Mouse (Mus musculus) kidney, adult 2 months (tissue): ENCODE data around the gene Zfp541. TPM values are rescaled to one million over a fixed set of nuclear protein-coding genes. Genes with fewer than 3 reads are reported as not detected.
A peak's percentile ranks its signal among the peaks of the same experiment; 100 is the strongest.

Source experiments
- DNase-seq: peaks from one replicate; pipeline ENCODE4 v3.0.0; 2021
- H3K27ac ChIP-seq: fragments of 200-500 bp; 2 replicates; pipeline ENCODE4 v1.5.1; 2012; ENCODE audit warnings: low read depth, low read length, control low read depth, inconsistent platforms; ENCODE audit not compliant: insufficient read depth
- H3K27me3 ChIP-seq: fragments of 200-500 bp; replicated peaks from 2 replicates; pipeline ENCODE4 v1.6.1; 2012; ENCODE audit warnings: mild to moderate bottlenecking, moderate library complexity, low read length, inconsistent platforms; ENCODE audit not compliant: control insufficient read depth, insufficient read depth
- H3K36me3 ChIP-seq: fragments of 200-500 bp; 2 replicates; pipeline ENCODE4 v1.6.1; 2012; ENCODE audit warnings: mild to moderate bottlenecking, moderate library complexity, low read length, inconsistent platforms; ENCODE audit not compliant: control insufficient read depth, insufficient read depth
- H3K4me1 ChIP-seq: fragments of 200-500 bp; 2 replicates; pipeline ENCODE4 v1.6.1; 2011; ENCODE audit warnings: low read length; ENCODE audit not compliant: control insufficient read depth, insufficient read depth
- H3K4me3 ChIP-seq: fragments of 200-500 bp; 2 replicates; pipeline ENCODE4 v1.5.1; 2011; ENCODE audit warnings: mild to moderate bottlenecking, low read depth, low read length, control low read depth; ENCODE audit not compliant: insufficient read depth
- CTCF ChIP-seq: fragments of 200-500 bp; conservative IDR thresholded peaks from 2 replicates; pipeline ENCODE4 v1.5.1; 2011; ENCODE audit warnings: low read depth, mild to moderate bottlenecking, control low read depth, low read length, moderate library complexity, mixed read lengths; ENCODE audit not compliant: insufficient read depth, insufficient read length
- POLR2A ChIP-seq: fragments of 200-500 bp; IDR thresholded peaks from one replicate; pipeline ENCODE4 v1.6.1; 2011; ENCODE audit warnings: low read depth, low read length, control low read depth
- WGBS: fragments of 180-500 bp; shearing (Covaris S2); methylation state at CpG from one replicate; pipeline ENCODE4 v1.1.7; 2018; 5-methylcytosine and 5-hydroxymethylcytosine counted together
- polyA plus RNA-seq: library from polyadenylated mRNA; depleted of rRNA; stranded (reverse); fragments of >200 nt; gene quantifications from 2 replicates; pipeline ENCODE4 v1.2.3, GENCODE M21; 2012

Gene Zfp541
- polyA plus RNA-seq, 1 experiment, result not detected

DNA sequence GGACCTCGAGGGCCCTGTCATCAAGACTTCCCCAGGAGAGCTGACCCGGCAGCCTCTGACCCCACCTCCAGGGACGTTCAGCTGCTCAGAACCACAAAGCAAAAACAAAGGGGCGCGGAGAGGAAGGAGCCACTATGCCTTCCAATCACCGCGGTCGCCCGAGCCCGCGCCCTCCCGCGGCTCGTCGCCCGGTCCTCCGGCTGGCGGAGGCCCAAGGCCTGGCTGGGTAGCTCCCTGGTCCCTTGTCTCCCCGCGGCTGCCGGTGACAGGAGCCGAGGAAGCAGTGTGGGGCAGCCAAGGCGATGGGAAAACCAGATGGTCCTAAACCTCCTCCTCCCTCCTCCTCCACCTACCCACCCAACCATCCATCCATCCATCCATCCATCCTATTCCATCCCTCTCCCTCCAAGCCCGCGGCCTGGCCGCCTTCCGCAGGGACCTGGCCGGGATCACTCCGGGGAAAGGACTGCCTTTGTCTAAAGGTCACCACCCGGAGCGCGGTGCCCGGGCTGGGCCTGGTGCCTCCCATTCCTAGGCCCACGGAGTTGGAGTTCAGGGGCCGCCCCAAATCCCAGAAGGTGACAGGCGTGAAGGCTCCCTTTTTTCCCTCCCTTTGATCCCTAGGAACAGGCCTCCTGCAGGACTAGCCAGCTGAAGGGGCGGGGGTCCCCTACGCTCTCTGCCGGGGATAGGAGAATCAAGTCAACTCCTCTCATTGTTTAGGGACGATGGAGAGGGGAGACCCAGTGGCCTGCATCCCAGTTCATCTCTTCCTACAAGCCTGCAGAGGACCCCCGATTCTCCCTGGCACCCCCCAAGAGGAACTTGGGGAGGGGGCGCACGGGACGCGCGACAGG is 14.9 kb upstream of the Zfp541 start:
- peak; percentile 88 for DNase-seq
- TF ChIP-seq POLR2A (no peak), CTCF (no peak)
- Histone ChIP-seq H3K27me3 (no peaks in the 10 kb centered on the region), H3K36me3 (no peaks in the 10 kb centered on the region), H3K4me1 (peaks cover 30% of the 10 kb centered on the region; the same call in 1 of the 2 replicates), H3K27ac (peak overlapping the region; percentile 82), H3K4me3 (peak overlapping the region; percentile 81)
- under 1% methylated on average over 46 of the region's 46 CpGs for WGBS

DNA sequence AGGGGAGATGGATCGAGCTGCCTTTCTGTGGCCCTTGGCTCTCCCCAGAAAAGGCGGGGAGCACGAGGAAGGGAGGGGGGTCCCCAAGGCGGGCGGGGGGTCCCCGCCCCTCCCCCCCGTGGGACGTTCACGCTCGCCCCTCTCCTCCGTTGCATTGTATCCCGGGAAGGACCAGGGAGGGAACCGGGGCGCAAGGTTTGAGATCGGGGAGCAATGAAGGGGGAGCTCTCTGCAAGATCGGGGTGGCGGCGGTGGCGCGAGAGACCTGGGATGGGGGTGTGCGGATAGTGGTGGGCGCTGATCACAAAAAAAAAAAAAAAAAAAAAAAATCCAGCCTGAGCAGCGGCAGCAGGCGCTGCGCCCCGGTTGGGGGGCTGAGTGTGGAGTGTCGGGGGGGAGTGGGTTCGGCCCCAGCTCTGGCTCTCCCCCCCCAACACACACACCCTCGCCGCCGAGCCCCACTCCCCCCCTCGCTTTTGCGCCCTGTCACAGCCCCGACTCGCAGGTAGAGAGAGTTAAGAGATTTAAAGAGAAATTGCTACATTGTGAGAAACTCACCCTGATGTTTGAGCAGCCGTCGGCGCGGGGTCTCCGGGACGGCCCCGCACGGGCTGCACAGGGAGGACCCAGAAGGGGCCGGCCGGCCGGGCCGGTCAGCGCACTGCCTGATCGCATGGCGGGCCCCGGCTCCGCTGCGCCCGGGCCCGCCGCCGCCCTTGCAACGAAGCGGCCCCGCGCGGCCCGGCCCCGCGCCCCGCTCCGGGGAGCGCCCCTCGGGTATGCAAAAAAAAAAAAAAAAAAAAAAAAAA is 14.1 kb upstream of the Zfp541 start, which contains the start of gene Bicra:
Gene Bicra (minus strand): TSS at position 584 of the 809 bp plus-strand sequence.
- under 1% methylated on average over 66 of the region's 69 CpGs for WGBS
- Histone ChIP-seq H3K4me1 (peaks cover 30% of the 10 kb centered on the region; the same call in 1 of the 2 replicates), H3K36me3 (no peaks in the 10 kb centered on the region), H3K27ac (peak within 1 kb of the TSS; percentile 82), H3K4me3 (peak within 1 kb of the TSS; percentile 81), H3K27me3 (no peaks in the 10 kb centered on the region)
- DNase-seq, result peak; percentile 90
- TF ChIP-seq CTCF (no peak), POLR2A (no peak)

DNA sequence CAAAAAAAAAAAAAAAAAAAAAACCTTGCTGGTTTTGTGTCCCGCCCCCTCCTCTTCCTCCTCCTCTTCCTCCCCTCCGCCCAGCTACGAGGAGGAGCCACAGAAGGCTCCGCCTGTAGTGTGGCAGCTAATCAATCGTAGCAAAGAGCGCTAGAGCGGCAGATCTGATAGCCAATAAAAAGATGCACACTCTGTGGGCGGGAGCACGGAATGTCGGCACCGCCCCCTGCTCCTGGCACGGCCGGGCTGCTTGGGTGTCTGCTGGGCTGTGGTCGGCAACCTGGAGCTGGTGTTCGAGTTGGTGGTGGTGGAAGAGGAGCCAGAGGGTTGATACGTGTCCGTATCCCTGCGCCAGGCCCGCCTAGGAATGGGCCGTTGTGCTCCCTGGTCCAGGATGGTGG is 13.4 kb upstream of the Zfp541 start:
- TF ChIP-seq CTCF, result no peak
- TF ChIP-seq POLR2A, result peak; percentile 62
- peak; percentile 99 for DNase-seq
- Histone ChIP-seq H3K4me3 (peak overlapping the region; percentile 68), H3K27me3 (no peaks in the 10 kb centered on the region), H3K36me3 (no peaks in the 10 kb centered on the region), H3K4me1 (peaks cover 29% of the 10 kb centered on the region; the same call in 1 of the 2 replicates), H3K27ac (peak overlapping the region; percentile 50)
- under 1% methylated on average over 19 of the region's 20 CpGs for WGBS

DNA sequence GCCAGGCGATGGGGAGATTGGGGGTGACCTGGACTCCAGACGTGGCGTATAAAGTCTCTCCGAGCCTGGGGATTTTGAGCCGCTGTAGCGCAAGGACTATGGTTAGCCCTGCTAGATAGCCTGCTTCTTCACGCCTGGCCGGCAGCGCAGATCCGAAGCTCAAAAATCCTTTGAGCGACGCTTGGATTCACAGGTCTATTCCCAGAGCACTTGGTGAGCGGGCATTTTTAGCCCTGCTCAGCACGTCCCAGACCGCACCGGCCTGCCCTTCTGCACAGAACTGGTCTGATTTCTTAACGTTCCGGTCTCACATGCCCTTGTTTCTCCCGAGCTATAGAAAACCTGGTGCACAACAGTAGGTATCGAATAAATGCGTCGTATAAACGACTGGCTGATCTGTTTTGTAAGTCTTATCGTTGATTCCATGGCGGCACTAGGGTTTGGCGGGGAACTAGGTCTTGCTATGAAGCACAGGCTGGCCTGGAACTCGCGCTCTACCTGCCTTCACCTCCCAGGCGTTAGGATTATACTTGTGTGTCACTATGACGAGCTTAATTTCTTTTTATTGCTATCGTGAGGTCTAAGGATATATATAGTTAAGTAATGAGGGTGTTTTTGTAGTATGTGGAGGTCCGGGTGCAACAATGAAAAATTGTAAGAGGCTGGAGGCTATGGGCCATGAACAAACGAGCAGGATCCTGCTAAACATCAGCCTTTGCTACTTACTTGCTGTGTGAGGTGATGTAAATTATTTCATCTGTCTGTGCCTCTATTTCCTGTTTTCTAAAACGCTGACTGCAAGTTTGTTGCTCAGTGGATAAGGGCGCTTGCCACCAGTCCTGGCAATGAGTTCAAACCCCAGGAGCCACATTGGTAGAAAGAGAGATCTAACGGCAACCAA is 12.7 kb upstream of the Zfp541 start:
- TF ChIP-seq CTCF, result no peak
- TF ChIP-seq POLR2A, result no peak
- WGBS, result 4% methylated on average over 36 of the region's 36 CpGs
- no peaks in the 10 kb centered on the region for H3K36me3 ChIP-seq
- DNase-seq, result peak; percentile 65
- no peaks in the 10 kb centered on the region for H3K27me3 ChIP-seq
- H3K27ac ChIP-seq, result peak overlapping the region; percentile 50
- H3K4me3 ChIP-seq, result peak overlapping the region; percentile 68
- H3K4me1 ChIP-seq, result peaks cover 27% of the 10 kb centered on the region; the same call in 1 of the 2 replicates

DNA sequence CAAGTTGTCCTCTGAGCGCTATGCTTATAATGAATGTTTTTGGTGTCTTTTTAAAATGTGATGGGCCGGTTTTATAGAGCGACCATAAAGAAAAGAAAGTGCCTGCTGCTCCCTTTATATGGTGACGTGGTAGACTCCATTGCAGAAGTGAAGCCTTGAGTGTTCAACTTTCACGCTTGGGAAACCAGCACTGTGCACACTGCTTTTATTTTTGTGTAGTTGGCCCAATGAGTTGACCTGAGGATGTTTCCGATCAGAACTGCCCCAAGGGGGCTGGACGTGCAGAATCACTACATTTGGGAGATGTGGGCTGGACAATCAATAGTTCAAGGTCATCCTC is 12.1 kb upstream of the Zfp541 start:
- Histone ChIP-seq H3K4me1 (peaks cover 22% of the 10 kb centered on the region; the same call in 1 of the 2 replicates), H3K4me3 (peak overlapping the region; percentile 68), H3K36me3 (no peaks in the 10 kb centered on the region), H3K27me3 (no peaks in the 10 kb centered on the region), H3K27ac (peak overlapping the region; percentile 50; the same call in 1 of the 2 replicates)
- WGBS, result 57% methylated on average over 7 of the region's 7 CpGs
- no peak for DNase-seq
- TF ChIP-seq CTCF, result no peak
- no peak for TF ChIP-seq POLR2A

DNA sequence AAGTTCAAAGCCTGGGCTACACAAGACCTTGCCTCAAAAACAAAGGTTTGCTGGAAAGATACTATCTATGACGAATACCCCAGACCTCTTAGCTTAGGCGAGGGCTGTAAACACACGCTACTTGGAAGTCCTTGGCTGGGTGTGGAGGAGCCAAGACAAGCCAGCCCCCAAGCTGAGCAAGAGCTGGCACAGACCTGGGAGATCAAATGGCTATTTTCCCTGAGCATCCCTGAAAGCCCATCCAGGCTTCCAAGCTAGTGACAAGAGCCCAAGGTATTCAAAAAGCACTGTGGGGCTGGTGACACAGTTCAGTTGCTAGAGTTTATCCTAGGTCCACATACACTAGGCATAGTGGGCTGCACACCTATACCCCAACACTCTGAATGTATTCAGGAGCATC is 11.0 kb upstream of the Zfp541 start:
- H3K27ac ChIP-seq, result no peak overlapping the region
- no peak for DNase-seq
- no peak overlapping the region for H3K4me3 ChIP-seq
- no peaks in the 10 kb centered on the region for H3K36me3 ChIP-seq
- peaks cover 15% of the 10 kb centered on the region; the same call in 1 of the 2 replicates for H3K4me1 ChIP-seq
- WGBS, result 94% methylated on average over 3 of the region's 3 CpGs
- no peaks in the 10 kb centered on the region for H3K27me3 ChIP-seq
- no peak for TF ChIP-seq CTCF
- no peak for TF ChIP-seq POLR2A
